Mouse (Mus musculus) CD8-positive naive resting alpha-beta T cell, adult 2 months (primary cell): ENCODE data around the gene Sun5.
"Not testable (repeated sequence)": the region's sequence is repeated elsewhere in the genome, so short reads cannot be mapped to it uniquely, and the experiment has no call there.

ENCODE experiments used
- DNase-seq, 2 experiments: peaks; one replicate each; pipeline ENCODE4 v3.0.0; 2022; ENCODE audit warnings: low read depth in 2 of 2, low spot score in 2 of 2

The Sun5 gene

GRCm38 (mm10) chr2:153870984-153871383 is at the start of gene Sun5:
Gene Sun5 (minus strand): TSS chr2:153871084.
- no peak for DNase-seq

- DNase-seq: no peak
These were observed 47.0 kb upstream of the Sun5 start, which contains the start of gene Bpifb3 for GRCm38 (mm10) chr2:153917930-153918329. Gene Bpifb3 (plus strand): TSS chr2:153918230.

GRCm38 (mm10) chr2:153914151-153914550 is 43.3 kb upstream of the Sun5 start:
- no peak for DNase-seq

GRCm38 (mm10) chr2:153906626-153907025 is 35.7 kb upstream of the Sun5 start:
- DNase-seq: no peak

- no peak for DNase-seq
These were observed 31.8 kb upstream of the Sun5 start for GRCm38 (mm10) chr2:153902726-153903125.

- no peak for DNase-seq
These were observed 29.2 kb upstream of the Sun5 start, which contains the start of gene Bpifb6 for GRCm38 (mm10) chr2:153900088-153900487. Gene Bpifb6 (plus strand): TSS chr2:153900388.

- DNase-seq: no peak
These were observed 28.2 kb upstream of the Sun5 start for GRCm38 (mm10) chr2:153899111-153899510.

- no peak for DNase-seq
These were observed 3.9 kb upstream of the Sun5 start, which contains the start of gene Bpifb2 for GRCm38 (mm10) chr2:153874745-153875144. Gene Bpifb2 (plus strand): TSS chr2:153875045.

GRCm38 (mm10) chr2:153861960-153862359 is 8.9 kb downstream of the Sun5 start:
- no peak for DNase-seq

- no peak for DNase-seq
These were observed 10.2 kb downstream of the Sun5 start for GRCm38 (mm10) chr2:153860715-153861114.

GRCm38 (mm10) chr2:153860315-153860714 is 10.6 kb downstream of the Sun5 start:
- no peak for DNase-seq

- no peak for DNase-seq
These were observed 11.3 kb downstream of the Sun5 start for GRCm38 (mm10) chr2:153859581-153859980.

GRCm38 (mm10) chr2:153853544-153853943 is 17.3 kb downstream of the Sun5 start:
- no peak for DNase-seq

- DNase-seq: peak in 1 of 2 experiments; percentile 14
These were observed 19.9 kb downstream of the Sun5 start for GRCm38 (mm10) chr2:153851030-153851360.

GRCm38 (mm10) chr2:153850351-153851029 is 20.4 kb downstream of the Sun5 start:
- no peak for DNase-seq

GRCm38 (mm10) chr2:153848389-153848788 is 22.5 kb downstream of the Sun5 start:
- no peak for DNase-seq

GRCm38 (mm10) chr2:153842854-153843253 is 28.0 kb downstream of the Sun5 start:
- DNase-seq: no peak

GRCm38 (mm10) chr2:153833291-153833690 is 37.6 kb downstream of the Sun5 start:
- DNase-seq: no peak

GRCm38 (mm10) chr2:153828704-153829103 is 42.2 kb downstream of the Sun5 start:
- DNase-seq: no peak

GRCm38 (mm10) chr2:153827171-153827830 is 43.6 kb downstream of the Sun5 start:
- no peak for DNase-seq

GRCm38 (mm10) chr2:153825900-153826299 is 45.0 kb downstream of the Sun5 start:
- DNase-seq: not testable (repeated sequence)

- no peak for DNase-seq
These were observed 46.3 kb downstream of the Sun5 start for GRCm38 (mm10) chr2:153824593-153824992.
